Mouse (Mus musculus): ENCODE data around the gene BC048562.

DNA sequence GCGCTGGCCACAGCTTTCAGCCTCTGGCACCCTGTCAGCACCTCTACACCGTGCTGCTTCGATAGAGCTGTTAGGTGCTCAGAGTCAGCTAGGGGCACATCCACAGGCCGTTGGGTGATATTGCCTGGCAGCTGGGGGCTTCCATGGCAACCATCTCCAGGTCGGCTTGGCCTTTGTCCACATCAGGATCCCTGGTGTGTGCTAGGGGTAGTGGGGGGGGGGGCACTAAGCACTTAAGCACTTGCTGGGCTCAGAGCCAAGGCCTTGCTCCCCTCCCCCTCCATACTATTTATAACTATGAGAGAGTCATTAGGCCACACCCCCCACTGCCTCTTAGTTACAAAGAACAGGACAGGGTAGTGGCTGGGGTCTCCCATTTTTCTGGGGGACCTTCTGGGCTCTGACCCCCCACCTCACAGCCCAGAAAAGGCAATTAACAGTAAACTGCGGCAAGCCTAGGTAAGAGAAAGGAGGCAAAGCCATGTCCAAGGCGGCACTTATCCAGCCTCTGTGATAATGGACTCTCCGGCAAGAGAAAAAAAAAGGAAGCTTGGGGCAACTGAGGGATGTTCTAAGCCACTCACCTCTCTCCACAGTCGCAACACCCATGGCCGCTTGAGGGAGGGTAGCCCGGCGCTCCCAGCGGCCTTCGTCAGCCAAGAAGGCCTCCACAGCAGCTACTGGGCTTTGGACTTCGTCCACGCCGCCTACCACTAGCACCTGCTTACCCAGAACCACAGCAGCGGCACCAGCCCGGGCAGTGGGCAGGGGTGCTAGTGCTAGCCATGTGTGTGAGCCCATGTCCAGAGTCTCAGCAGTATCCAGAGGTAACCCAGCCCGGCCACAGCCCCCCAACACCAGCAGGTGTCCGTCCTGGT, 14.2 kb downstream of the BC048562 start:
- TF ChIP-seq CTCF (IDR thresholded peaks at IDR 0.05; ENCODE audit: borderline replicate concordance, extremely low read depth, insufficient read depth, insufficient read length) (0 out of 2 replicates have a peak, but pooled peaks have one; percentile 4), POLR2A (IDR thresholded peaks at IDR 0.05; ENCODE audit: borderline replicate concordance, extremely low read depth, insufficient read depth, insufficient read length, poor library complexity, severe bottlenecking) (no peak)
